Mouse (Mus musculus): ENCODE results near the gene Tmprss12.

GRCm38 (mm10) chr15:100324021-100324591, 43.5 kb downstream of the Tmprss12 start:
- TF ChIP-seq CTCF (IDR thresholded peaks at IDR 0.05; ENCODE audit: borderline replicate concordance, extremely low read depth, insufficient read depth, insufficient read length) (no peak), POLR2A (IDR thresholded peaks at IDR 0.05; ENCODE audit: borderline replicate concordance, extremely low read depth, insufficient read depth, insufficient read length, poor library complexity, severe bottlenecking) (no peak)

Data from brain, embryonic 14.5 days (tissue).